Mouse (Mus musculus) 416B (cell line): ENCODE results near the gene Syce2.

Experiments used
- DNase-seq: peaks from one replicate; pipeline ENCODE4 v3.0.0; 2011; ENCODE audit warnings: low read depth

Gene Syce2

GRCm38 (mm10) chr8:84928456-84929306 lies 56.8 kb downstream of the Syce2 start:
- DNase-seq, result peak; percentile 57

DNA sequence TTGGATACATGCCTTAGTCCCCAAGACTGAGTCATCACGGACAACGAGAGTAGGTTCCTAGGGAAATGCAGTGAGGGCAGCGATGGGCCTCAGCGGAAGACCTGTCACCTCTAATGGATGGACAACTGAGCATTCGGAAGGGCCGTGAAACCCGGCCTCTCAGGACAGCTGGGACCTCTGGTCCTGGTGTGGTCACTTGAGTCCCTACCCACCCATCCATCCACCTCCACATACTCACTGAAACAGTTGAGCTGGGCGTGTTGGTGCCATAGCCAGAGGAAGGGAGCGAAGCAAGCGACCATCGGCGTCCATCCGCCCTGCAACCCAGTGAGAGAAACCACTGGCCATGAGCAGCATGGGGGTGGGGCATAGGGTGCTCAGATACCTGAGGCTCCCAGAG lies 58.7 kb downstream of the Syce2 start:
- DNase-seq, result no peak

- DNase-seq, result no peak
Observed at GRCm38 (mm10) chr8:84933767-84934559, 62.1 kb downstream of the Syce2 start.

GRCm38 (mm10) chr8:84934860-84935259 lies 62.9 kb downstream of the Syce2 start:
- no peak for DNase-seq

DNA sequence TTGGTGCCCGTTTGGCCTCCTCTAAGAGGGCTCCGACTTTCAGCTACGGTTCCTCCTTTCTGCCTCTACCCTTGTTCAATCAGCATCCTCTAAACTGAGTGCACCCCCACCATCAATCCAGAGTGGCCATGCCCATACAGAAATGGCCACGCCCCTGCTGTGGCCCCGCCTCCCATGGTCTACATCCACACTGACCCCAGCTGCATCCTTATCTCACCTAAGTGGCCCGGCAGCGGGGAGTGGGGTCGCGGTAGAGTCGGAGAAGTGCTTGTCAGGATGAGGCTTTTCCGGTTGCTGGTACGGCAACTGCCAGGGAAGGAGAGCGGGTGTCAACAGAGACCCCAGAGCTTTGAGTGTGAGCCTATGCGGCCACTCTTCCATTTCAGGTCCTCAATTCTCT lies 63.6 kb downstream of the Syce2 start:
- DNase-seq, result no peak

- DNase-seq, result no peak
Observed at GRCm38 (mm10) chr8:84936041-84936961, 64.4 kb downstream of the Syce2 start.

- no peak for DNase-seq
Observed at GRCm38 (mm10) chr8:84936962-84937546, 65.1 kb downstream of the Syce2 start, which contains the start of gene Mast1. Gene Mast1, minus strand, starts transcription at chr8:84937359.
